Comparison of ENCODE assay signal across 8 mouse cellular contexts in genomic region chr11:108222616-108223015, GRCm38 (mm10).
DNase-seq lines count a peak whose midpoint lies in the region; ATAC-seq and TF ChIP-seq lines count a peak whose summit lies in the region.

No protein-coding gene starts in this region.

- TF ChIP-seq CTCF in lung, postnatal 0 days (IDR thresholded peaks at IDR 0.05): no peak

- H3K4me3 ChIP-seq in heart, embryonic 11.5 days (ENCODE audit: low read depth, low read length): no peak overlapping the region
- H3K4me3 ChIP-seq in lung, postnatal 0 days (ENCODE audit: low read depth, low read length): no peak overlapping the region

- no peak overlapping the region for H3K4me2 ChIP-seq in heart, embryonic 11.5 days
- no peak overlapping the region for H3K4me2 ChIP-seq in lung, postnatal 0 days (replicated peaks; ENCODE audit: low read depth, low read length)

- DNase-seq in heart, adult 11 months: peak; percentile 98
- DNase-seq in heart, adult 9 months (ENCODE audit: low spot score in 2 of 2): peak; percentile 43 to 68
- peak; percentile 42 for DNase-seq in lung, postnatal 0 days (ENCODE audit: low spot score)
- DNase-seq in thymus, postnatal 0 days (ENCODE audit: low spot score): peak; percentile 68
- no peak for DNase-seq in cerebellum, adult 11-12 months
- no peak for DNase-seq in cerebellum, adult 9-11 months

- H3K27me3 ChIP-seq in heart, embryonic 11.5 days (ENCODE audit: control insufficient read depth, insufficient read depth, low read length): no peaks in the 10 kb centered on the region
- no peaks in the 10 kb centered on the region for H3K27me3 ChIP-seq in lung, postnatal 0 days (replicated peaks; ENCODE audit: insufficient read depth, low read length)

- peaks cover 21% of the 10 kb centered on the region for H3K4me1 ChIP-seq in heart, embryonic 11.5 days (ENCODE audit: control insufficient read depth, insufficient read depth, low read length)
- peaks cover 5% of the 10 kb centered on the region; the same call in 1 of the 2 replicates for H3K4me1 ChIP-seq in lung, postnatal 0 days (ENCODE audit: insufficient read depth, low read depth, low read length)

- no peak for TF ChIP-seq EP300 in lung, postnatal 0 days (IDR thresholded peaks at IDR 0.05)

- WGBS in heart, embryonic 11.5 days (ENCODE audit: insufficient replicate concordance): 75% methylated on average over 8 of the region's 8 CpGs
- WGBS in lung, postnatal 0 days: 65% methylated on average over 8 of the region's 8 CpGs

- H3K36me3 ChIP-seq in heart, embryonic 11.5 days (ENCODE audit: control insufficient read depth, insufficient read depth, low read length): no peaks in the 10 kb centered on the region
- no peaks in the 10 kb centered on the region for H3K36me3 ChIP-seq in lung, postnatal 0 days (ENCODE audit: insufficient read depth, low read length)

- ATAC-seq in heart, embryonic 11.5 days (replicated peaks; ENCODE audit: insufficient number of reproducible peaks, low FRiP score, low TSS enrichment): no peak
- peak; percentile 62 for ATAC-seq in CD4-positive, CD25-positive, alpha-beta regulatory T cell, adult 4 months
- ATAC-seq in lung, postnatal 0 days: peak; percentile 10; the same call in 1 of the 2 replicates

- no peak overlapping the region for H3K9ac ChIP-seq in heart, embryonic 11.5 days (ENCODE audit: low read depth, low read length)
- H3K9ac ChIP-seq in lung, postnatal 0 days (replicated peaks; ENCODE audit: low read depth): no peak overlapping the region

- no peaks in the 10 kb centered on the region for H3K9me3 ChIP-seq in heart, embryonic 11.5 days (replicated peaks; ENCODE audit: control insufficient read depth, low read length)
- no peaks in the 10 kb centered on the region for H3K9me3 ChIP-seq in lung, postnatal 0 days (ENCODE audit: low read length)

- H3K27ac ChIP-seq in heart, embryonic 11.5 days (ENCODE audit: low read depth, low read length): no peak overlapping the region
- H3K27ac ChIP-seq in lung, postnatal 0 days (ENCODE audit: low read length): peak overlapping the region; percentile 48; the same call in 1 of the 2 replicates

Comparison
In these comparisons a context has a peak if more than half of its experiments do, and no peak if none do; other contexts are left out.
1. DNase-seq: peak in heart, adult 11 months (single experiment), heart, adult 9 months (2 of 2), lung, postnatal 0 days (single experiment) and thymus, postnatal 0 days (single experiment); none in cerebellum, adult 11-12 months (single experiment) and cerebellum, adult 9-11 months (single experiment).